ENCODE assay signal across 27 mouse cellular contexts in the genomic region with DNA sequence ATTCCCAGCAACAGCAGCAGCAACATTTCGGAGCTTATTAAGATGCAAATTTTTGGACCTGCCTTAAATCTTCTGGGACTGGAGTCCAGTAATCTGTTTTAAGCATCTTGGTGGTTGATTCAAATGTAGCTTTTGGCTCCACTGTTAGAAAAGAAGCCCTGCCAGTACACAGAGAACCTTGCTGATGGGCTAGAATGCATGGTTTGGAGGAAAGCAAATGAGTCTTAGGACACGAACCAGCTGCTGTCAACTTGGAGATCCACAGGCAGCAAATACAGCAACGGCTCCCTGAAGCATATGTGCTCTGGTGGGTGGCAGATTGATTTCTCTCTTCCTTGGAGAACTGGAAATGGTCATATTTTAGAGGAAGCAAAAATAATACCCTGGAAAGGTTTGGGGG. TPM values are rescaled to one million over a fixed set of nuclear protein-coding genes. Genes with fewer than 3 reads are reported as not detected.
"Had no signal": no experiment of that assay in that cellular context is flagged by ENCODE, and none has a peak within 500 bp of the region (broad histone marks: within the 10 kb centered on the region; RNA-seq: fewer than 3 reads in every experiment).

No protein-coding gene starts in this region.

- ATAC-seq: inflammation-experienced regulatory T-cells, adult 6 months; intestine, embryonic 16.5 days; liver, postnatal 0 days had no signal

- H3K4me1 ChIP-seq: limb, embryonic 12.5 days; limb, embryonic 15.5 days; lung, embryonic 15.5 days; midbrain, embryonic 12.5 days; midbrain, embryonic 15.5 days had no signal

- H3K36me3 ChIP-seq: limb, embryonic 12.5 days; limb, embryonic 15.5 days; lung, embryonic 15.5 days; midbrain, embryonic 12.5 days; midbrain, embryonic 15.5 days; neural tube, embryonic 13.5 days had no signal

- H3K9ac ChIP-seq: limb, embryonic 12.5 days; limb, embryonic 15.5 days; liver, embryonic 14.5 days; liver, postnatal 0 days; lung, embryonic 15.5 days; midbrain, embryonic 12.5 days; midbrain, embryonic 15.5 days; neural tube, embryonic 13.5 days had no signal

- DNase-seq: kidney, adult 9 months; left cerebral cortex, postnatal 4 days; liver, postnatal 0 days; lung, postnatal 14 days; lung, postnatal 4 days; retina, postnatal 1 day; right cerebral cortex, postnatal 4 days; thymus, adult 2 months; thymus, postnatal 14 days; thymus, postnatal 4 days had no signal

- H3K4me3 ChIP-seq: layer of hippocampus, adult 2 months; limb, embryonic 12.5 days; limb, embryonic 15.5 days; lung, embryonic 15.5 days; midbrain, embryonic 12.5 days; midbrain, embryonic 15.5 days; myocyte; neural tube, embryonic 13.5 days had no signal

- H3K9me3 ChIP-seq: limb, embryonic 12.5 days; limb, embryonic 15.5 days; lung, embryonic 15.5 days; midbrain, embryonic 12.5 days; midbrain, embryonic 15.5 days; neural tube, embryonic 13.5 days had no signal

- H3K4me2 ChIP-seq: limb, embryonic 12.5 days; limb, embryonic 15.5 days; liver, embryonic 11.5 days; lung, embryonic 15.5 days; midbrain, embryonic 12.5 days; midbrain, embryonic 15.5 days; neural tube, embryonic 13.5 days had no signal

- H3K27me3 ChIP-seq: limb, embryonic 12.5 days; limb, embryonic 15.5 days; lung, embryonic 15.5 days; midbrain, embryonic 12.5 days; midbrain, embryonic 15.5 days; neural tube, embryonic 13.5 days had no signal

- H3K27ac ChIP-seq: layer of hippocampus, adult 2 months; limb, embryonic 12.5 days; limb, embryonic 15.5 days; liver, embryonic 14.5 days; lung, embryonic 15.5 days; midbrain, embryonic 12.5 days; midbrain, embryonic 15.5 days; neural tube, embryonic 13.5 days; stomach, postnatal 0 days had no signal

RNA-seq across cellular contexts. Expression of gene Col9a1, which starts 4.8 kb away (rescaled TPM):
- total RNA-seq: megakaryocyte progenitor cell, adult 5-6 weeks; megakaryocyte-erythroid progenitor cell, adult 5-6 weeks; monocyte, adult 5-6 weeks; neutrophil, adult 5-6 weeks had no signal
- polyA plus RNA-seq: inflammation-experienced regulatory T-cells, adult 6 months; myocyte had no signal
